Mouse (Mus musculus) T-cell, adult 2 months (primary cell): ENCODE results near the gene 1700028K03Rik.

ENCODE experiments used
- DNase-seq: peaks from one replicate; pipeline ENCODE4 v3.0.0; 2022; ENCODE audit warnings: low spot score

The 1700028K03Rik gene

DNA sequence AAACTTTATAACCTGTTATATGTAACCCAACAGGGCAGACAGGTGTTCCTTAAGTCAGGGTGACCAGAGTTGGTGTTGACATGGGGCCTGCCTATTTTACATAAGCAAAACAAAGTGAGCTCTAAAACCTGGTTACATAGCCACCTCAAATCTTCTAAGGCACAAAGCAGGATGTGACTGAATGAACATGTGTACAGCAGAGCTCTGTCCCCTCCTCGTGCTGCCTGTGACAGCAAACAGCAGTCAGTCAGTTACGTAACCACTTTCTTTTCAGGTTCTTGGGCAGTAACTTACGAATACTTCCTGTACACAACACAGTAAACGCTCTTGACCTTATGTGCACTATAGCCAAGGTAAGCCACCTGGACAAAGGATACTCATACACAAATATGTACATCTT is 11.4 kb downstream of the 1700028K03Rik start:
- DNase-seq = peak; percentile 67

DNA sequence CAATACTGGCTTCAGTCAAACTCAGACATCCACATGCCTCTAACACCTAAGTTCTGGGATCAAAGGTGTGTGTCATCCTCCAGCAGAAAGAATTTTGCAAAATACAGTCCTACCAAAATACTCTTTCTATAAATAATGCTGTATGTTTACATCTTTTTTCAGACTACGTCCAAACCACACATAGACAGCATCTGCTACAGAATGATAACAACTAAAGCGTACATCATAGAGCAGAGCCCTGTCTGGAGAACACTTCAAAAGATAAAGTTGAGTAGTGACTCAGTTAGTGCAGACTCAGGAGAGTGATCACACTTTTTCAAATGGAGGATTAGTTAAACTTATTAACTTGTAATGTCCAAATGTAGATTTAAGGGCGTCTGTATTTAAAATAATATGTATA is 13.4 kb downstream of the 1700028K03Rik start:
- DNase-seq = no peak

DNA sequence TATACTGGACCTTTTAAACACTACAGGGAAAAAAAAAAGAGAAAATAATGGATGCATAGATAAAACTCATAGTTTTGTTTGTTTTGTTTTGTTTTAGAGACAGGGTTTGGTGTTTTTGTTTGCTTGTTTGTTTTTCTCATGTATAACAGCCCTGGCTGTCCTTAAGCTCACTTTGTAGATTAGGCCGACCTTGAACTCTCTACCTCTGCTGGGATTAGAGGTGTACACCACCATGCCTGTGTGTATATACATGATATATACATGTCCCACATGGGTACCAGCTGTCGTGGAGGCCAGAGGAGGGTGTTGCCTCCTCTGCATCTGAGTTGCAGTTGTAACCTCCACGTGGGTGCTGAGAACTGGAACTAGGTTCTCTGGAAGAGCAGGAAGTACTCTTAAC is 13.9 kb downstream of the 1700028K03Rik start:
- DNase-seq = no peak

DNA sequence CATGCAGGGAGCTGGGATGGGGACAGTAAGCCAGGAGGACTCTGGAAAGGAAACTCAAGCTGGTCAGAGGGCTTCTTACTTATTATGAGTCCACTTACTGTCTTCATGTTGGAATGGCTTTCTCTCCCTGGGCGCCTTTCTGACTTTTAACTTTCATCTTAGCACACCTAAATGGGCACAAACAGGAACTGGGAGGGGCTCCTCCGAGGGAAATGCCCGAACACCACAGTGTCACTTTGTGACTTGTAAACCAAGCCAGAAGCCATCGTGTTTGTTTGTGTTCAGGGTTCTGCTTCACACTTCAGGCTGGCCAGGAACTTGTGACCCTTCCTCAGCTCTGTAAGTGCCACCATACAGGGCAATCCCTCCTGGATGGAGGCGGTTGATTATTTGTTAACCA is 19.8 kb downstream of the 1700028K03Rik start:
- peak; percentile 6 for DNase-seq

DNA sequence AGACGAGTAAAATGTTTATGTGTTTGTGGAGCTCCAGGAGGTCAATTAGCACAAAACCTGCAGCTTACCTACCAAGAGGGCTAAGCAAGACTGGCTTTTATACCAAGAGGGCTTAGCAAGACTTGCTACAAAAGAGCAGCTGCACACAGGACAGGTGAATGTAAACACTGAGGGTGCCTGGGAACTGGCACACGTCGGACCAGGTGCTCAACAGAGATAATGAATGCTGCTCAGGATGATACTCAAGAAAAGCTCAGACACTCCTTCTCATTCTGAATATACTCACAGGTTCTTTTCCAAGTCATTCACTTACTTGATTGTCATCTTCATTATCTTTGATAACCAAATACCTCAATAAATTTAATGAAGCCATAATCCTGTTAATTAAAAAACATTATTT is 22.5 kb downstream of the 1700028K03Rik start:
- no peak for DNase-seq

DNA sequence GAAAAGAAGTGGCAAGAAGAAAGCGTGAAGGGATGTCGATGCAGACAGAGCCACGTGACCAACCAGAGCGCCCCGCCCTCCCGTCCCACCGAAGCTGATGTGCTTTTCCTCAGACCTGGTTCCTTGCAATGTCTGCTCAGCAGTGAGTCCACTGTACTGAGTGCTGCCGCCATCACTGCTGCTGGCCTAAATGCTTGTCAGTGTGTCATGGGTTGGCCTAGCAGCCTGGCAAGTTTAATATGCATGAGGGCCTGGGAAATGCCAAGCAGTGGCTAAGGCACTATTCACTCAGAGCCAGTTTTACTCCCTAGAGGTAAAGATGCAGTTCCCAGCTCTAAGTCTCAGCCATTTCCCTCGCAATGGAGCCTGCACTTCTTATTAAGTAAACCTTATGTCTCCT is 34.6 kb downstream of the 1700028K03Rik start:
- DNase-seq = no peak

DNA sequence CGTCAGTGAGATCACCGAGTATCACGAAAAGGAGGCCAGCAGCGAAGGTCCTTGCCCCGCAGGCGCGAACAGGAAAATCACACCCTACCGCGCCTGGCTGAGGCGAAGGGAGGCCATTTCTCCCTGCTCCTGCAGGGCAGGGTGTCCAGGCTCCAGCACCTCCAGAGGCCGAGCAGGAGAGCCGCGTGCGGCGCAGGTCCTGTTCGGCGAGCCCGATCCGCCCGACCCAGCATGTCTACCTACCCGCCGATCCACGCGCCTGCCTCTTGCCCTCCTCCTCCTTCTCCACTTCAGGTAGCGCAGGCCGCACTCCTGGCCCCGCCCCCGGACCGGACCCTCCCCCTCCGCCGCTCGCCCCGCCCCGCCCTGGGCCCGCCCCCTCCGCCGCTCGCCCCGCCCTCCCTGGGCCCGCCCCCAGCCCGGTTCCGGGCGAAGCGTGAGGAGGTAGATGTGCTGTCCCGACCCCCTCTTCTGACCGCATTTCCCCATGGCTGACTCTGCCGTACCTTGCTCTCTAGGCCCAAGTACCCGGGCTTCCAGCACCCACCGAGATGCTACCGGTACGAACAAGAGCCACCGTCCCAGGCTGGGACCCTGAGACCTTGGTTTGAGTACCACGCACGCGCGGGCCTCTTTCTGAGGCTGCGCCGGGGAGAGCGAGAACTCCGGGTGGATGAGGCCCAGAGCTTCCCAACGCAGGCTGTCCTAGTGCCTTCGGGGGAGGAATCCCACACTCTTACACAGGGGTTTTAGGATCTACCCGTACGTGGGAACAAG is 63.0 kb downstream of the 1700028K03Rik start, which contains the start of the genes Rpap2 and Glmn:
TSS of gene Rpap2 (plus strand) at position 73 of the 777 bp plus-strand sequence.
TSS of gene Glmn (minus strand) at position 588 of the 777 bp plus-strand sequence.
- peak; percentile 83 for DNase-seq

DNA sequence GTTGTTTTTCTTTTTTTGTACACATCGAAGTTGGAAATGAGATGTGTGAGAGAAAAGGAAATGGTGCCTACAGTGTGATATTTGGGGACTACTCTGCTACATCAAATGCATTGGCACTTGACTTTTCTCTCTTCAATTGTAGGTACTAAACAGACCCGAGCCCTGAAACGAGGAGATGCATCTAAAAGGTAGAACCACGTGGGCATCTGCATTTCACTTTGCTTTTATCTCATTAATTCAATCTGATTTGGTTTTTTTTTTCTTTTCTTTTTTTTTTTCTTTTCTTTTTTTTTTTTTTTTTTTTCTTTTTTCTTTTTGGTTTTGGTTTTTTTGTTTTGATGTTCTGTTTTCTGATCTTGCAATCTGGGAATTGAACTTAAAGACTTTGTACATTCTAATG is 63.9 kb downstream of the 1700028K03Rik start:
- DNase-seq = no peak
